Mouse (Mus musculus): Measurements from ENCODE around the gene Cep95. TPM values are rescaled to one million over a fixed set of nuclear protein-coding genes. Genes with fewer than 3 reads are reported as not detected.

Gene Cep95
- total and polyA plus RNA-seq, 3 experiments, result 17.5 to 21.7 (median 19.3) TPM

DNA sequence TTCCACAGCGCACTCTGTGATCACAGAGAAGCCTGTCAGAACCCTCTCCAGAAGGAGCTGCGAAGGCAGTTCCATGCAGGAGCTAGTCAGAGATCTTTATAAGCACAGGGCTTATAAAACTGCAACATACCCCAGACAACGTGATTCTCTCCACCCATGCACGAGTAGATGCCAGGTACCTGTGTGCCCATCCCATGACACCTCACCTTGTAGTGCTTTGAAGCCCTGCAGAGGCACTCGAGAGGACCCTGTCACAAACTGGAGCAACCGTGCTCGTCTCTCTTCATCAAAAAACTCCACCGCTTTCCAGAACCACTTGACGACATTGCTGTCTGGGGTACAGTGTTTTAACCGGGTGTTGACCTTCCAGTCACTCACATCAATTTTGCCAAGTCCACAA lies 35.4 kb downstream of the Cep95 start:
- H3K4me2 ChIP-seq (ENCODE audit: insufficient read depth, low read depth, poor library complexity, severe bottlenecking), result no peak overlapping the region
- in situ Hi-C loops (cut with MboI; ENCODE audit: low pct_ligation_motif_present, low pct_unique_long_range_greater_than_20kb, low sequenced_read_pairs), result no loop called here
- no peak overlapping the region for H3K27ac ChIP-seq (ENCODE audit: insufficient read depth, low read depth)
- no peaks in the 10 kb centered on the region for H3K79me2 ChIP-seq (replicated peaks; ENCODE audit: control insufficient read depth, extremely low read depth, insufficient read depth, poor library complexity, severe bottlenecking)
- no peak for DNase-seq (ENCODE audit: extremely low read depth)
- peaks cover 32 to 79% of the 10 kb centered on the region in 2 experiments for H3K36me3 ChIP-seq (replicated peaks in 1 of 2; ENCODE audit: control insufficient read depth in 1 of 2, insufficient read depth in 1 of 2, low read length in 1 of 2)
- no peak overlapping the region for H3K9ac ChIP-seq (ENCODE audit: insufficient read depth, low read depth)
- H3K4me1 ChIP-seq (ENCODE audit: control insufficient read depth in 1 of 2, insufficient read depth in 2 of 2), result no peaks in the 10 kb centered on the region
- TF ChIP-seq EP300 (IDR thresholded peaks at IDR 0.05; ENCODE audit: low read length), result no peak
- no peak for TF ChIP-seq TCF12 (IDR thresholded peaks at IDR 0.05; ENCODE audit: low read depth, low read length)
- TF ChIP-seq USF1 (IDR thresholded peaks at IDR 0.05; ENCODE audit: low read depth, low read length), result no peak
- TF ChIP-seq CTCF (conservative IDR thresholded peaks at IDR 0.05 in 1 of 2, IDR thresholded peaks at IDR 0.05 in 1 of 2; ENCODE audit: low read depth in 2 of 2, low read length in 2 of 2), result no peak
- no peak for TF ChIP-seq CHD2 (IDR thresholded peaks at IDR 0.05; ENCODE audit: low read length)
- no peak for TF ChIP-seq ETS1 (conservative IDR thresholded peaks at IDR 0.05; ENCODE audit: low read depth, low read length)
- TF ChIP-seq MAX (IDR thresholded peaks at IDR 0.05; ENCODE audit: low read length), result no peak
- no peak for TF ChIP-seq BHLHE40 (IDR thresholded peaks at IDR 0.05; ENCODE audit: low read depth, low read length)
- TF ChIP-seq POLR2A (IDR thresholded peaks at IDR 0.05; ENCODE audit: low read depth, low read length), result no peak
- TF ChIP-seq MAFK (IDR thresholded peaks at IDR 0.05; ENCODE audit: insufficient replicate concordance, low read length), result no peak
- TF ChIP-seq ZNF384 (IDR thresholded peaks at IDR 0.05; ENCODE audit: low read depth, low read length), result no peak
- TF ChIP-seq ZKSCAN1 (IDR thresholded peaks at IDR 0.05; ENCODE audit: borderline replicate concordance, low read depth, low read length), result no peak
- TF ChIP-seq MXI1 (IDR thresholded peaks at IDR 0.05; ENCODE audit: low read depth, low read length), result no peak
- TF ChIP-seq POLR2AphosphoS2 (IDR thresholded peaks at IDR 0.05; ENCODE audit: low read depth, low read length), result no peak
- no peak for TF ChIP-seq TBP (conservative IDR thresholded peaks at IDR 0.05; ENCODE audit: low read depth, low read length)
- TF ChIP-seq PAX5 (IDR thresholded peaks at IDR 0.05; ENCODE audit: low read length), result no peak
- no peak for TF ChIP-seq CHD1 (IDR thresholded peaks at IDR 0.05; ENCODE audit: low read depth, low read length)
- H3K9me3 ChIP-seq (replicated peaks; ENCODE audit: low read length), result no peaks in the 10 kb centered on the region
- H3K4me3 ChIP-seq (replicated peaks in 1 of 3; ENCODE audit: low read depth in 2 of 3, low read length in 2 of 3, poor library complexity in 1 of 3), result no peak overlapping the region
- dilution Hi-C loops (cut with MboI; ENCODE audit: extremely low pct_ligation_motif_present, extremely low pct_unique_long_range_greater_than_20kb, low sequenced_read_pairs), result no loop called here
- no peaks in the 10 kb centered on the region for H3K27me3 ChIP-seq (replicated peaks)

DNA sequence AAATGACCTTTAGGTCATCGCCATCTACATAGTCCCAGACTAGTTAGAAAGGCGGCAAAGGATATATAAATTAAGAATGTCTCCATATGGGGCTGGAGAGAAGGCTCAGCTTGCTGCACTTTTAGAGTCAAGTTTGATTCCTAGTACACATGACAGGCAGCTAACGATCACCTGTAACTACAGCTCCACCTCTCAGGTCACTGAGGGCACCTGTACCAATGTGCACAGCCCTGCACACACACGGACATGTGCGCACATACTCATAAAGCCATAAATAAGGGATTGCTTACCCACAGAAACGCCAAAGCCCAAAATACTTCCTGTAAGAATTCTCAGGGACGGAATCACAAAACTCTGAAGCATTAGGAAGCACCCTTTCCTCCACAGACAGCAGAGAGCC lies 39.0 kb downstream of the Cep95 start:
- Histone ChIP-seq H3K4me2 (ENCODE audit: insufficient read depth, low read depth, poor library complexity, severe bottlenecking) (no peak overlapping the region), H3K27me3 (replicated peaks) (no peaks in the 10 kb centered on the region), H3K36me3 (replicated peaks in 1 of 2; ENCODE audit: control insufficient read depth in 1 of 2, insufficient read depth in 1 of 2, low read length in 1 of 2) (peaks cover 19 to 74% of the 10 kb centered on the region in 2 experiments), H3K4me3 (replicated peaks in 1 of 3; ENCODE audit: low read depth in 2 of 3, low read length in 2 of 3, poor library complexity in 1 of 3) (no peak overlapping the region), H3K79me2 (replicated peaks; ENCODE audit: control insufficient read depth, extremely low read depth, insufficient read depth, poor library complexity, severe bottlenecking) (no peaks in the 10 kb centered on the region), H3K27ac (ENCODE audit: insufficient read depth, low read depth) (no peak overlapping the region), H3K9me3 (replicated peaks; ENCODE audit: low read length) (no peaks in the 10 kb centered on the region), H3K4me1 (ENCODE audit: control insufficient read depth in 1 of 2, insufficient read depth in 2 of 2) (no peaks in the 10 kb centered on the region), H3K9ac (ENCODE audit: insufficient read depth, low read depth) (no peak overlapping the region)
- TF ChIP-seq MEF2A (IDR thresholded peaks at IDR 0.05; ENCODE audit: borderline replicate concordance, low read depth, low read length) (no peak), HCFC1 (IDR thresholded peaks at IDR 0.05; ENCODE audit: low read depth, low read length) (no peak), NRF1 (IDR thresholded peaks at IDR 0.05; ENCODE audit: low read depth, low read length) (no peak), ZNF384 (IDR thresholded peaks at IDR 0.05; ENCODE audit: low read depth, low read length) (no peak)
- dilution Hi-C loops (cut with MboI; ENCODE audit: extremely low pct_ligation_motif_present, extremely low pct_unique_long_range_greater_than_20kb, low sequenced_read_pairs) (no loop called here), in situ Hi-C loops (cut with MboI; ENCODE audit: low pct_ligation_motif_present, low pct_unique_long_range_greater_than_20kb, low sequenced_read_pairs) (no loop called here)
- DNase-seq (ENCODE audit: extremely low read depth), result no peak
